Mouse (Mus musculus) heart, postnatal 0 days (tissue): ENCODE measurements at regions not wholly inside any gene's neighbourhood (a gene's known extent, or its start where the extent isn't known, plus 50 kb on each side); places are given as distances from the start of the nearest gene placed in this dataset.

Experiments used
- CTCF ChIP-seq: IDR thresholded peaks from 2 replicates; pipeline ENCODE4 v1.5.1; 2016; ENCODE audit warnings: antibody characterized with exemption, control low read depth, low read depth
- EP300 ChIP-seq: IDR thresholded peaks from 2 replicates; pipeline ENCODE4 v1.6.1; 2016; ENCODE audit warnings: antibody characterized with exemption, low read depth

GRCm38 (mm10) chr5:75451693-75452092 is 123.0 kb upstream of the Kit start:
- no peak for TF ChIP-seq CTCF
- no peak for TF ChIP-seq EP300
